Mouse (Mus musculus) heart, embryonic 12.5 days (tissue): ENCODE data around the gene C2cd2. TPM values are rescaled to one million over a fixed set of nuclear protein-coding genes. Genes with fewer than 3 reads are reported as not detected.

Experiments used
- ATAC-seq: fragments of 200-750 bp; cut with Nextera tagmentation; 2 replicates; pipeline ENCODE4 v1.8.0; 2017; ENCODE audit warnings: moderate TSS enrichment, moderate library complexity; ENCODE audit not compliant: insufficient number of reproducible peaks, low FRiP score
- H3K27ac ChIP-seq: fragments of 300-500 bp; sonication (generic); 2 replicates; pipeline ENCODE4 v1.5.1; 2016; ENCODE audit warnings: mild to moderate bottlenecking, moderate library complexity; ENCODE audit not compliant: poor library complexity, severe bottlenecking
- H3K27me3 ChIP-seq: fragments of 300-500 bp; sonication (generic); replicated peaks from 2 replicates; pipeline ENCODE4 v1.6.1; 2016; ENCODE audit warnings: mild to moderate bottlenecking, moderate library complexity
- H3K36me3 ChIP-seq: fragments of 300-500 bp; sonication (generic); 2 replicates; pipeline ENCODE4 v1.6.1; 2016; ENCODE audit warnings: mild to moderate bottlenecking, moderate library complexity
- H3K4me1 ChIP-seq: fragments of 300-500 bp; sonication (generic); replicated peaks from 2 replicates; pipeline ENCODE4 v1.6.1; 2016; ENCODE audit warnings: mild to moderate bottlenecking
- H3K4me2 ChIP-seq: fragments of 300-500 bp; sonication (generic); 2 replicates; pipeline ENCODE4 v1.6.1; 2016; ENCODE audit warnings: mild to moderate bottlenecking, moderate library complexity
- H3K4me3 ChIP-seq: fragments of 300-500 bp; sonication (generic); 2 replicates; pipeline ENCODE4 v1.5.1; 2016; ENCODE audit warnings: mild to moderate bottlenecking
- H3K9ac ChIP-seq: fragments of 300-500 bp; sonication (generic); 2 replicates; pipeline ENCODE4 v1.6.1; 2016; ENCODE audit warnings: mild to moderate bottlenecking, moderate library complexity
- H3K9me3 ChIP-seq: fragments of 300-500 bp; sonication (generic); replicated peaks from 2 replicates; pipeline ENCODE4 v1.6.1; 2016; ENCODE audit warnings: mild to moderate bottlenecking, moderate library complexity
- WGBS: fragments of 180-500 bp; shearing (Covaris S2); methylation state at CpG from one replicate; pipeline ENCODE4 v1.1.7; 2016; 5-methylcytosine and 5-hydroxymethylcytosine counted together
- polyA plus RNA-seq: library from polyadenylated mRNA; unstranded; fragments of >200 nt; fragmentation: Nextera tagmentation; extraction: Ambion mirVana; gene quantifications from 2 replicates; pipeline ENCODE4 v1.2.1, GENCODE M21; 2016

C2cd2 gene
- polyA plus RNA-seq, 1 experiment from 2014 or later: 19.3 TPM

DNA sequence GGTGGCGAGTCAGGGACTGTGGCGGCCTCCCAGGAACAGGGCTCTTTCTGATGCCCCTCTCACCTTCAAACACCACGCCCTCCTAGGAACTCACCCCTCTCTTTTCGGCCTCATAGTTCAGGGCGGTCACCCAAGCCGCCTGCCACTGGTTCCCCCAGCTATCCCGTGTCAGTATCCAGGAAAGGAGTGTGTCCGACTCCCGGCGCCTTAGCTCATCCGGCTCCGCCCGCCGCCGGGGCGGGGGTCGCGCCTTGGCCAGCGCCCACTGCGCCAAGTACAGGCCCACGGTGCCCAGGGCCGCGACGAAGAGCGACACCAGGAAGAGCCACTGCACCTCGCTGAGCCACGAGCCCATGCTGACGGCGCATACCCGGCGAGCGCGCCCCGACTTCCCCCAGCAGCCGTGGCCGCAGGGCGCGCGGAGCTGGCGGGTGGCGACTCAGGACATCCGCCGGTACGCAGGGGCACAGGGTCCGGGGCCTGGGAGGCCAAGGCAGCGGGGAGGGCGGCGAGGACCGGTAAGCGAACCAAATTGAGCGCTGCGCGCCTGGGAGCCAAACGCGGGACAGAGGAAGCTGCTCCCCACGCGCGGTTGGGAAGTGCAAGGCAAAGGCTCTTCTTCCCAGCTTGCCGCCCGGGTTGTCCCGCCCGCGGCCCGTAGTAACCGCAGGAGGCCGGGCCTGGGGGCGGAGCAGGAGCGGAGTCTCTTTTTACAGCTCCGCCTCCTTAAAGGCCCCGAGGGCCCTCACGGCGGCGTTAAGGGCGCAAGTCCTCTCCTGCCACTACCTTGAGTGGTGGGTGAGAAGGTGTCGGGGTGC, 40.2 kb downstream of the C2cd2 start:
- Histone ChIP-seq H3K36me3 (no peaks in the 10 kb centered on the region), H3K9me3 (no peaks in the 10 kb centered on the region), H3K9ac (peak overlapping the region; percentile 90), H3K27me3 (no peaks in the 10 kb centered on the region), H3K4me1 (peaks cover 27% of the 10 kb centered on the region), H3K4me2 (peak overlapping the region; percentile 89), H3K4me3 (peak overlapping the region; percentile 98), H3K27ac (peak overlapping the region; percentile 86)
- under 1% methylated on average over 75 of the region's 75 CpGs for WGBS
- peak; percentile 91 for ATAC-seq

DNA sequence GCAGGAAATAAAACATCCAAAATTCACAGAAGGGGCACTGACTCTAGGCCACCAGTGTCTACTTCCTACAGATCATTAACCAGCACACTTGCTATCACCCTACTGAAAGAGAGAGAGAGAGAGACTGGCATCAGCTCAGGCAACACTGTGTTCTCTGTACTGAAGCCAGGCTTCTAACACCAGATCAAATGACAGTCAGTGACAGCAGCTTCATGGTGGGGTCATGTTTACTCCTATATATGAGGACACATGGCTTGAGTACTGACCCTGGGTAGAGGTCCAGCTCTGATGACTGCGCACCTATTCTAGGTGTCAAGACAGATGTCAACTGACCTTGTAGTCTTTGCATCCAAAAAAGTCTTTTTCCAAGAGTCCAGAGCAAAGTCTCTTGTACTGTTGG, 41.8 kb downstream of the C2cd2 start:
- 97% methylated on average over 1 of the region's 1 CpGs for WGBS
- Histone ChIP-seq H3K9me3 (no peaks in the 10 kb centered on the region), H3K4me3 (no peak overlapping the region), H3K27ac (no peak overlapping the region), H3K36me3 (no peaks in the 10 kb centered on the region), H3K27me3 (no peaks in the 10 kb centered on the region), H3K9ac (no peak overlapping the region), H3K4me1 (peaks cover 27% of the 10 kb centered on the region), H3K4me2 (no peak overlapping the region; the same call in 1 of the 2 replicates)
- ATAC-seq: no peak

- Histone ChIP-seq H3K27ac (no peak overlapping the region), H3K4me1 (peaks cover 27% of the 10 kb centered on the region), H3K4me3 (no peak overlapping the region), H3K9ac (no peak overlapping the region), H3K4me2 (no peak overlapping the region), H3K9me3 (no peaks in the 10 kb centered on the region), H3K36me3 (no peaks in the 10 kb centered on the region), H3K27me3 (no peaks in the 10 kb centered on the region)
- ATAC-seq: no peak
- WGBS: 39% methylated on average over 2 of the region's 2 CpGs
Measured at GRCm38 (mm10) chr16:97919793-97920192, 42.6 kb downstream of the C2cd2 start.

DNA sequence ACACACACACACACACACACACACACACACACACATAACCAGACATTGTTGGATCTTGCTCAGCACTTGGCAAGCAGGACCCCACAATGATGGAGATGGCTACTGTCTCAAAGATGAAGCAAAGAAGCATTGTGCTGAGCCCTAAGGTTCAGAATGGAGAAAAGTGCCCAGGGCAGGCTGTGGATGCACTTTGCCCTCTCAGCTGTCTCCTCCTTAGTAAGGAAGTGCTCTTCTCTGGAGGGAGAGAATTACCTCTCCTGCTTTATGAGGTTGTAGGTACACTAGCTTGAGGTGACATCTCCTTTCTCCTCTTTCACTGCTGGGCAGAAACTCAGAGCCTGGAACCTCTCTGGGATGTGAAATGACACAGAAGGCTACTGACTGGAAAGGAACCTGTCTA, 49.5 kb downstream of the C2cd2 start:
- no peak for ATAC-seq
- peaks cover 7% of the 10 kb centered on the region; the same call in 1 of the 2 replicates for H3K36me3 ChIP-seq
- no peak overlapping the region for H3K27ac ChIP-seq
- H3K4me2 ChIP-seq: no peak overlapping the region
- H3K9ac ChIP-seq: no peak overlapping the region
- H3K27me3 ChIP-seq: no peaks in the 10 kb centered on the region
- H3K4me3 ChIP-seq: no peak overlapping the region
- no peaks in the 10 kb centered on the region for H3K9me3 ChIP-seq
- H3K4me1 ChIP-seq: peaks cover 10% of the 10 kb centered on the region; the same call in 1 of the 2 replicates

- no peak overlapping the region for H3K9ac ChIP-seq
- ATAC-seq: no peak
- 90% methylated on average over 1 of the region's 1 CpGs for WGBS
Measured at GRCm38 (mm10) chr16:97909356-97909755, 53.0 kb downstream of the C2cd2 start.

DNA sequence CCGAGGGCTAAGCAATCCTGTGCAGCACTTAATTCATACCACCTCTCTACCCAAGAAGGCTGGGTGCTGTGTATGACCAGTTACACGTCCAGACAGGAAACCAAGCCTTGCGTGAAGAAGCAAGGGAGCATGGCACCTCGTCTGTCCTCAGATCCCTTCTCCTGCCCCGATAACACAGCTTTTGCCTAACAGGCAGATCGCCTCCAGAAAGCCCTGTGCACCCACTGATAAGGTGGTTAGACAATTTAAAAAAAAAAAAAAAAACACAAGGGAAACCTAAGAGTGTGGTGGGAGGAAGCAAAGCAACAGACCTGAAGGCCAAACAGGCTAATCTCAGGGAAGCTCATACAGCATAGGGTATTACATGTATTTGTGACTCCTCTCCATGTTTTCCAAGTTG, 54.9 kb downstream of the C2cd2 start:
- no peak for ATAC-seq
- H3K27me3 ChIP-seq: no peaks in the 10 kb centered on the region
- H3K36me3 ChIP-seq: peaks cover 9% of the 10 kb centered on the region; the same call in 1 of the 2 replicates
- WGBS: 52% methylated on average over 6 of the region's 6 CpGs
- H3K4me1 ChIP-seq: peaks cover 11% of the 10 kb centered on the region
- H3K27ac ChIP-seq: no peak overlapping the region
- no peak overlapping the region for H3K4me2 ChIP-seq
- H3K4me3 ChIP-seq: no peak overlapping the region
- no peaks in the 10 kb centered on the region for H3K9me3 ChIP-seq
- H3K9ac ChIP-seq: no peak overlapping the region

More at GRCm38 (mm10) chr16:97909356-97909755, 53.0 kb downstream of the C2cd2 start:
- H3K27me3 ChIP-seq: no peaks in the 10 kb centered on the region
- no peak overlapping the region for H3K4me2 ChIP-seq
- no peak overlapping the region for H3K4me3 ChIP-seq
- no peak overlapping the region for H3K27ac ChIP-seq
- H3K4me1 ChIP-seq: peaks cover 20% of the 10 kb centered on the region
- peaks cover 7% of the 10 kb centered on the region; the same call in 1 of the 2 replicates for H3K36me3 ChIP-seq
- H3K9me3 ChIP-seq: no peaks in the 10 kb centered on the region

- Histone ChIP-seq H3K4me3 (no peak overlapping the region), H3K27ac (no peak overlapping the region), H3K4me2 (no peak overlapping the region), H3K9me3 (no peaks in the 10 kb centered on the region), H3K36me3 (peaks cover 9% of the 10 kb centered on the region; the same call in 1 of the 2 replicates), H3K9ac (no peak overlapping the region), H3K27me3 (no peaks in the 10 kb centered on the region), H3K4me1 (peaks cover 11% of the 10 kb centered on the region)
- no peak for ATAC-seq
Measured at GRCm38 (mm10) chr16:97906337-97906736, 56.1 kb downstream of the C2cd2 start.

- peaks cover 9% of the 10 kb centered on the region; the same call in 1 of the 2 replicates for H3K36me3 ChIP-seq
- H3K4me3 ChIP-seq: no peak overlapping the region
- peaks cover 11% of the 10 kb centered on the region for H3K4me1 ChIP-seq
- H3K4me2 ChIP-seq: no peak overlapping the region
- 51% methylated on average over 2 of the region's 2 CpGs for WGBS
- no peaks in the 10 kb centered on the region for H3K9me3 ChIP-seq
- no peak for ATAC-seq
- no peak overlapping the region for H3K27ac ChIP-seq
- no peak overlapping the region for H3K9ac ChIP-seq
- H3K27me3 ChIP-seq: no peaks in the 10 kb centered on the region
Measured at GRCm38 (mm10) chr16:97905449-97905991, 56.9 kb downstream of the C2cd2 start.

DNA sequence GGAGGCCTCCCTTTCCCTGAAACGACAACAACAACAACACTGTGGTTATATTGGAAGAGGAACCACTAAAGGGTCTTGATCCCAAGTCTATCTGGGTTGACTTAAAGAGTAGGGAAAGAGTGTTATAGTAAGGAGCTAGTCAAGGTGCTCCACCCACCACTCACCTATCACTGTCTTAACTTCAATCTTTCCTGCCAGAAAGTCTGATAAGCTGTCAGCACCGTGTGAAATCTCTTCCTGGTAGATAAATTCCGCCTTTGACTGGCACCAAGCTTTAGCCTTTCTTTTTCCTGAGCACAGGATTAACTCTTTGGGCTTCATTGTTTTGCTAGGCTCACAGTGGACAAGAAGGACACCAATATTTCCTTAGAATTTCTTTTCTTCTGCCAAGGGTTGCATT, 58.4 kb downstream of the C2cd2 start:
- Histone ChIP-seq H3K9ac (no peak overlapping the region), H3K27ac (no peak overlapping the region)
- WGBS: 40% methylated on average over 3 of the region's 3 CpGs

DNA sequence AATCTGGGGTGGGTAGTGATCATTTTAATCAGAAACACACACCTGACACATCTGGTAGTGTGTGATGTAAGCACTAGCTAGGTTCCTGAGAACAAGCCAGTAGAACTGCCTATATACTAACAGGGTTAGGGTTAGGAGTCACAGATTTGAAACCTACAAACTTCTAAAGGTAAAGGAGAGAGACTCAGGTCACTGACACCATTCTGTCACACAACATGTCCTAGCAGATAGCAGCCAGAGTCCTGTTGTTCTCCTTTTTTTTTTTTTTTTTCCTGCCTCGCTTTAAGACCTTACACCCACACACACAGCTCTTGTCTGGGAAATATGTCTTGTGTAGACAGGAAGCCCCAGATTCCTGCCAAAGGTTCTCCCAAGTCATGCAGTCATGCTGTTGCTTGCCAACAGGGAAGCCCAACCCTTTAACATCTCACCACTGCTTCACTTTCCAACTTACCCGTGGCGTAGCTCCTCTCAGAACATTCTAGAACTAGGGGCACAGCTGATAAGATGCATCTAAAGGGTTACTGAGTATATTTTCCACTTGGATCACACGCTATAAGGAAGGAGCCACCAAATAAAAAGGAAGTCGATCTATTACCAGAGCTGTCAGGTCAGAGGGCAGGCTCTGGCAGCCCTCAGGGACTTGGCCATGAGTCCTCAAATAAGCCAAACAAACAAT, 64.9 kb downstream of the C2cd2 start:
- no peaks in the 10 kb centered on the region for H3K27me3 ChIP-seq
- peaks cover 10% of the 10 kb centered on the region; the same call in 1 of the 2 replicates for H3K4me1 ChIP-seq
- no peaks in the 10 kb centered on the region for H3K9me3 ChIP-seq
- WGBS: 48% methylated on average over 5 of the region's 5 CpGs
- H3K27ac ChIP-seq: no peak overlapping the region; the same call in 1 of the 2 replicates
- H3K4me3 ChIP-seq: no peak overlapping the region
- no peaks in the 10 kb centered on the region for H3K36me3 ChIP-seq
- no peak overlapping the region for H3K9ac ChIP-seq
- H3K4me2 ChIP-seq: no peak overlapping the region
- ATAC-seq: peak; percentile 74

More for the DNA sequence above, 58.4 kb downstream of the C2cd2 start:
- Histone ChIP-seq H3K4me1 (peaks cover 11% of the 10 kb centered on the region), H3K27me3 (no peaks in the 10 kb centered on the region), H3K36me3 (0 out of 2 replicates have a peak, but pooled peaks cover 2% of the 10 kb centered on the region), H3K4me3 (no peak overlapping the region), H3K4me2 (no peak overlapping the region), H3K9me3 (no peaks in the 10 kb centered on the region)
- no peak for ATAC-seq

GRCm38 (mm10) chr16:97887762-97888161, 74.6 kb downstream of the C2cd2 start:
- peaks cover 35% of the 10 kb centered on the region for H3K36me3 ChIP-seq
- no peaks in the 10 kb centered on the region for H3K27me3 ChIP-seq
- H3K4me3 ChIP-seq: no peak overlapping the region
- no peak overlapping the region for H3K27ac ChIP-seq
- ATAC-seq: no peak
- H3K9me3 ChIP-seq: no peaks in the 10 kb centered on the region
- H3K4me2 ChIP-seq: no peak overlapping the region
- H3K9ac ChIP-seq: no peak overlapping the region
- no peaks in the 10 kb centered on the region for H3K4me1 ChIP-seq
